Mouse (Mus musculus): Measurements from ENCODE around the gene Ccn5.

Gene Ccn5

DNA sequence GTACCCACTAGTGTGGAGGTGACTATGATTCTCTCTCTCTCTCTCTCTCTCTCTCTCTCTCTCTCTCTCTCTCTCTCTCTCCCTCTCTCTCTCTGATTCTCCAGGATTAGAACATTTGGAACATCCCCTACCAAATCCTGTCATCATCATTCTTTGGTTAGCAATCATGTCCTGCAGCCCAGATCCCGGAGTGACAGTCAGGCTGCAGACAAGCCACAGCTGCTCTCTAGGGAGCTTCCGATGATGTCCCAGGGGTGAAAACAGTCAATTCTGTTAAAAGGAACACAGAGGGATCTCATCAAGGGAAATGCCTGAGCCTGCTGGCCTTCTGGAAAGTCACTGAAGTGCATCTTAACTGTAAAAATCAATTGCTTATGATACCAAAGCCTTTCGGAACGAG lies 21.4 kb downstream of the Ccn5 start:
- DNase-seq (ENCODE audit: low read depth, low spot score) = no peak

DNA sequence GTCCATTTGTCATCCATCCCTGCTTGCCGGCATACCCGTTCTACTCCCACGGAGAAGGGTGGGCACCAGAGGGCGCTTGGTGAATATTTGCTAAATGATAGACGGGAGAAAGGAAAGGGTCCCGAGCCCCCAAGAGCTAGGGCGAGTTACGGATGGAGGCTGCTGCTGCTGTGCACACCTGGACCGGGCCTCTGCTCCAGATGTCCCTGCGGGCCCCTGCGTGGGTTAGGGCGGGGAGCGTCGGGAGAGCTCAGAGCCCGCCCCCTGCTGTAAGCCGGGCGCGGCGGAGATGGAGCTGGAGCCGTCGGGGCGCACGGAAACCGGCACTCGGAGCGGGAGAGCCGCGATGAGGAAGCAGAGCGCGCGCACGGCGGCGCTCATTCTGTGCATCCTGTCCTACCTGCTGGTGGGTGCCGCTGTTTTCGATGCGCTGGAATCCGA lies 32.8 kb downstream of the Ccn5 start, which contains the start of gene Kcnk15:
Gene Kcnk15, plus strand, starts transcription at position 191 of the 441 bp plus-strand sequence.
- DNase-seq (ENCODE audit: low read depth, low spot score) = no peak

DNA sequence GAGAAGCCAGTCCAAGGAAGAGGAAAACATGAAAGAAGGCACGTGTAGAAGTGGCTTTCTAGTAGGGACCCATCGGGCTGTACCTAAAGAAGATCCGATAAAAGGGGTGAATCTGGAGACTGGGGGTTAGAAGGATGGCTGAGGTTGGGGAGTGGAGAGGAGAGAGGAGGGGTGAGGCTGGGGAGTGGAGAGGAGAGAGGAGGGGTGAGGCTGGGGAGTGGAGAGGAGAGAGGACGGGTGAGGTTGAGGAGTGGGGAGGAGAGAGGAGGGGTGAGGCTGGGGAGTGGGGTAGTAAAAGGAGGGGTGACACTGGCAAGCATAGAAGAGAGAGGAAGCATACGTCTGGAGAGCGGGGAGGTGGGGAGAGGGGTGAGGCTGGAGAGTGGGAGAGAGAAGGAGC lies 36.6 kb downstream of the Ccn5 start:
- no peak for DNase-seq (ENCODE audit: low read depth, low spot score)

DNA sequence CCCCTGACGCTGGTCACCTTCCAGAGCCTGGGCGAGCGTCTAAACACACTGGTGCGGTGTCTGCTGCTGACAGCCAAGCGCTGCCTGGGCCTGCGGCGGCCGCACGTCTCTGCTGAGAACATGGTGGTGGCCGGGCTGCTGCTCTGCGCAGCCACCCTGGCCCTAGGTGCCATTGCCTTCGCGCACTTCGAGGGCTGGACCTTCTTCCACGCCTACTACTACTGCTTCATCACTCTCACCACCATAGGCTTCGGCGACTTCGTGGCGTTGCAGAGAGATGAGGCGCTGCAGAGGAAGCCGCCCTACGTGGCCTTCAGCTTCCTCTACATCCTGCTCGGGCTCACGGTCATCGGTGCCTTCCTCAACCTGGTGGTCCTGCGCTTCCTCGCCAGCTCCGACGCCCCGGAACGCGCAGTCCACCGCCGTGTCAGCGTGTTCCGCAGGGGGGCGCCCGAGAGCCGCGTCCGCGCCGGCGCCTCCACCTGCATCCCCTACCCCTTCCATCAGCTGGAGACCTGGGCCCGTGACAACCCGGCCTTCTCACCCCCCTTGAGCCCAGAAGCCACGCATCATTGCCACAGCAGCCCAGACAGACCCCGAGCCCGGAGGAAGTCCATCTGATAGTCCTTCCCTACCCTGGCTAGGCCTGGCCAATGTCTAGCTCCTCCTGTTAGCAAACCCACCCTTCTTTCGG lies 37.7 kb downstream of the Ccn5 start:
- DNase-seq (ENCODE audit: low read depth, low spot score) = no peak

DNA sequence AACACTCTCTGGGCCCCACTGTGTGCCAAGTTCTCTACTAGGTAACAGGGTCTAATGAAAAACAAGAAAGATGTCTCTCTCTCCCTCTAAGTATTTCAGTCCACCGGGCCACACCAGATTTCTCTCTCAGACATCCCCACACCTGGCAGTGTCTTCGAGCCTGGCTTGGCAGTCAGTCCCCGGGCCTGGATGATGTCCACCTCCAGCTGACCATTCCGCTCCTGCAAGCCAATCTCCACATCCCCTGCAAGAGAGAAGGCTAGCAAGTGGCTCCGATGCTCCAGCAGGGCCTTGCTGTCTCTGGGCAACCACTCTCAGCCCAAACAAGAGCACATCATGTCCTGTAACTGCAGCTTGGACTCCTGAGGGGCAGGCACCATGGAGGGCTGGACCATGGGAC lies 44.6 kb downstream of the Ccn5 start:
- no peak for DNase-seq (ENCODE audit: low read depth, low spot score)

DNA sequence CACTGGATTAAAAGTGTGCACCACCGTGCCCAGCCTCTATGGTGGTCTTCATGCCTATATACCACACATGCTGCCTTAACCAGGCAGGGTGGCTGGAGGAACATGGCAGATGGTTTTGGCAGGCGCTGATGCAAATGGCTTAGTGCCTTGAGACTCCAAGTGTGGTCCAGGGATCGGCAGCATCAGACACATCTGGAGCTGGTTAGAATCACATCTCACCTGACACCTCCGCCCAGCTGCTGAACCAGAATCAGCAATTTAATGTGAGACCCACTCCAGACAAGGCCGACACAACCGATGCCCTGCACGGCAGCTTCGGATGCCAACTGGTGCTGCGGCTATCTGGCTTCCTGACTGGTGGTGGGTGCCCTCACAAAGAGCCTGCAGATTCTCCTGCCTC lies 45.4 kb downstream of the Ccn5 start:
- no peak for DNase-seq (ENCODE audit: low read depth, low spot score)

DNA sequence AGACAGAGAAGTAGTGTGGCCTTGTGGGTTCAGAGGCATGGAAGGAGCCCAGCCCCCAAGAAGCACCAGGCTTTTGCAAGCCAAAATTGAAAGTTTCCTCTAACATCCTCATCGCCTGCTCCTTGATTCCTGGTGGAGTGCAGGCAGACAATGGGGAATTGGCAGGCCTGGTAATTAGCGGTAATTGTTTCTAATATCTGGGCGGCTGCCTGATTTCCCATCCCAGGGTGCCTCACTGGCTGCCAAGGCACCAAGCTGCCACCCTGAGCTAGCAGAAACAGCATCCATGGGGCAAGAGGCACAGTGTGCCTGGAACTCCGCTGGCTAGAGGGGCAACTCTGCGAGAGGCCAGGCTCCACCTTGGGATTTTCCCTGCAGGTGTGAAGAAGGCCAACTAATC lies 49.1 kb downstream of the Ccn5 start:
- no peak for DNase-seq (ENCODE audit: low read depth, low spot score)

DNA sequence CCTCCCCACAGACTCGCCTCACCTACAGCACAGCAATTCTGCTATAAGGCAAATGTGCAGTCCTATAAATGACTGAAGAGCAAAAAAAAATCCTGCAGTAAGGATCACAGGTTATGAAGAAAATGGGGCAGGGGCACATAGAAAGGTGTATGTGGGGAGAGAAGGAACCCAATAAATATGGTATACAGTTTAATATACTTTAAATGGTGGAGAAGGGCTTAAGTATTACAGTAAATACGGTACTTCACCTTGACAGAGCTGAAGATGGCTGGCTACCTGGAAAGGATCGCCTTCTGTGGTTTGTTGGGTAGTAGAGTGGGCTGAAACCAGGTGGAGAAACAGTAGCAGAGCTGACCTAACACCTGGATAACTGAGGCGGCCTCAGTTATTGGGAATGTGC lies 50.6 kb downstream of the Ccn5 start:
- no peak for DNase-seq (ENCODE audit: low read depth, low spot score)

DNA sequence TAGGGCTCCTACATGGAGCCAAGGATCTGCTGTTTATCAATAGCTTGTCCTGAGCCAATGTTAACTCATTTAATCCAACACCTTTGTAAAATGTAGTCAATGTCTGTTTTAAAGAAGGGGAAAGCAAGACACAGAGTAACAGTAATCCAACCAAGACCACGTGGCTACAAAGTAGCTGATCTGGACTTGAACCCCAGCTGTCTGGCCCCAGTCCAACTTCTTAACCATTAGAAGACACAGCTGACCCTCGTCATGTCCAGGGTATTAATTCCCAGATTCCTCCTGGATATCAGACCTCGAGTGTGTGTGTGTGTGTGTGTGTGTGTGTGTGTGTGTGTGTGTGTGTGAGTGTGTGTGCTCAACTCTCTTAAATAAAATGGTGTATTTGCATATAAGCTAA lies 51.2 kb downstream of the Ccn5 start:
- no peak for DNase-seq (ENCODE audit: low read depth, low spot score)

DNA sequence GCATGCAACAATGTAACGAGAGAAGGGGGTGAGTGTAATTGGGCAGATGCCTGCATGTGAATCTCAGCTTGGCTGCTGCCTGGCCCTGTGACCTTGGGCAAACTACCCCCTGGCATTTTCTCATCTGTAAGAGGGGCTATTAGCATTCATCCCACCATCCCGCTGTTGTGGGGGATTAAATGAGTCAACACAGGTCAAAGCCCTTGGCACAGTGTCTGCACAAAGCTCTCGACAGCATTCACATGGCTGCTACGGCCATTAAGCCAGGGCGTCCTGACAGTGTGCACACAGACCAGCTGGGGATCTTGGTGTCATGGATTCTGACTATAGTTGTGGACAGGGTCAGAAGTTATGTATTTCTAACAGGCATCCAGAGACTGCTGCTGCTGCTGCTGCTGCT lies 54.2 kb downstream of the Ccn5 start:
- no peak for DNase-seq (ENCODE audit: low read depth, low spot score)

DNA sequence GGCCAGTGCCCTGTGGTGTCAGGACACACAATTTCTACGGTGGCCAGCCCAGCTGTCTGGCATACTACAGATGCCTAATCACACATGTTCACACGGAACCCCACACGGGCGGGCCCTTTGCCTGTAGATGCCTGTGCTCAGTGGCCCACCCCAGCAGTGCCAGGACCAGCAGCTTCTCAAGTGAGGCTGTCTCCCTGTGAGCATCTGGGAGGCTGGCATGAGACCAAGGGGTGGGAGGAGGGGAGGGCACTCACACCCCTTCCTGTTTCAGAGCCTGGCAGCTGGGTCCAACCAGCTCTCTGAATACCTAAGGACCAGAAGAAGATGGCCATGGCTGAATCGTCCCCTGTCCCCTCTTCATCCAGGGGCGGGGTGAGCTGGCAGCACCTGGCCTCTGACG lies 54.8 kb downstream of the Ccn5 start:
- no peak for DNase-seq (ENCODE audit: low read depth, low spot score)

DNA sequence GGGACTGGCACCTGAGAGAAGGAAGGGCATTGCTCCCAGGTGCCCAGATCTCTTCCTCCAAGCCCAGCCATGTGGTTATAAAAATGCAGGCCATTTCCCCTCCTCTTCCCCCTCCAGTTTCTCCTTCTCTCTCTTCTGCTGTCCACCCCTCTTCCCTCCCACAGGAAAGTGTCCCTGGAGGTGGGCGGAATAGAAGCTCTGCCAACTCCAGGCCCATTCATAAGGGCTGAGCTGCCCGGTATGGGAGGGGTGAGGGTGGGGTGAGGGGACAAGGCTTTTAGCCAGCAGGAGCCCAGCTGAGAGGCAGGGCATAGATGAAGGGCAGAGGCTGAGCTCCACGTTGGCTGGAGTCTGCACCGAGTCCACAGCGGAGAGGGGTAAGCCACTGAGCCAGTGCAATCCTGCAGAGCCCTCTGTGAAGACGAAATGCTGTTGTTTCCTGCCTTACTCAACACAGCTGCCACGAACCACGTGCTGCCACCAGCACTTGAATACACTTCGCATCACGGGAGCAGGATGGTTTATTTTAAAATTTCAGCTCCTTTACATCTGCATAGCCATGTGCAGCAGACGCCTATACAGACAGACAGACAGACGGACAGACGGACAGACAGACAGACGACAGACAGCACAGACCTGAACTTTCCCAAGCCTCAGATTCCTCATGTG lies 56.3 kb downstream of the Ccn5 start:
- DNase-seq (ENCODE audit: low read depth, low spot score) = no peak

DNA sequence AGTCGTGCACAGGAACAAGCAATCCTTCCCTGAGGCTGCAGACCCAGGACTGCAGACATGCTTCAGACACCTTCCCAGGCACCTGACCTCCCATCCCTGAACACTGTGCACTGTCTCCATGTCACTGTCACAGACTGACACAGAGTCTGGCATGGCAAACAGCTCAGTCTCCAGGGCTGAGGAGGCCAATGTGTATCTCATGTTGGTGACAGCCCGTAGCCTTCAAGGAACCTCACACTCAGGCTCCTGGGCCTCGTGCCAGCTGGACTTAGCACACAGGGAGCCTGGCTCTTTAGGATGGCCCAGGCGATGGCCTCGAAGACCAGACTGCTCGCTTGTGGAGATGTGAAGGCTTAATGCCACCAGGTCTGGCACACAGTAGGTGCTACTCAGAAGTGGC lies 60.2 kb downstream of the Ccn5 start:
- DNase-seq (ENCODE audit: low read depth, low spot score) = no peak

Data from retina, postnatal 7 days (tissue).